Mouse (Mus musculus) bone marrow macrophage, adult 2 months (primary cell): ENCODE results near the gene Vcl. TPM values are rescaled to one million over a fixed set of nuclear protein-coding genes. Genes with fewer than 3 reads are reported as not detected.

ENCODE experiments used
- H3K27ac ChIP-seq: 2 replicates; pipeline ENCODE4 v1.5.1; 2012; ENCODE audit warnings: low read depth, low read length; ENCODE audit not compliant: insufficient read depth
- H3K4me1 ChIP-seq: 2 replicates; pipeline ENCODE4 v1.6.1; 2012; ENCODE audit warnings: low read length; ENCODE audit not compliant: control insufficient read depth, insufficient read depth
- H3K4me3 ChIP-seq: 2 replicates; pipeline ENCODE4 v1.5.1; 2012; ENCODE audit warnings: mild to moderate bottlenecking, low read length, moderate library complexity; ENCODE audit not compliant: insufficient read depth
- CTCF ChIP-seq: IDR thresholded peaks from 2 replicates; pipeline ENCODE4 v1.5.1; 2012; ENCODE audit warnings: low read depth, mild to moderate bottlenecking, low read length, moderate library complexity
- POLR2A ChIP-seq: IDR thresholded peaks from 2 replicates; pipeline ENCODE4 v1.6.1; 2012; ENCODE audit warnings: mild to moderate bottlenecking, low read depth, low read length, borderline replicate concordance
- polyA plus RNA-seq: library from polyadenylated mRNA; stranded (reverse); fragments of >200 nt; gene quantifications from 2 replicates; pipeline ENCODE4 v1.2.4, GENCODE M21; 2012; ENCODE audit not compliant: missing spikeins, insufficient read depth, insufficient read length

Gene Vcl
- polyA plus RNA-seq, 1 experiment, result 13.2 TPM

GRCm38 (mm10) chr14:21075751-21076500, 146.7 kb downstream of the Vcl start:
- peaks cover 21% of the 10 kb centered on the region for H3K4me1 ChIP-seq
- H3K27ac ChIP-seq, result peak overlapping the region; percentile 50
- TF ChIP-seq POLR2A (0 out of 2 replicates have a peak, but pooled peaks have one; percentile 75), CTCF (no peak)
- peak overlapping the region; percentile 89 for H3K4me3 ChIP-seq

GRCm38 (mm10) chr14:21076501-21077194, 147.4 kb downstream of the Vcl start:
- no peak overlapping the region for H3K27ac ChIP-seq
- no peak for TF ChIP-seq CTCF
- H3K4me1 ChIP-seq, result peaks cover 22% of the 10 kb centered on the region
- H3K4me3 ChIP-seq, result peak overlapping the region; percentile 89

- no peak for TF ChIP-seq POLR2A
- TF ChIP-seq CTCF, result no peak
- no peak overlapping the region for H3K4me3 ChIP-seq
- H3K27ac ChIP-seq, result no peak overlapping the region
- peaks cover 23% of the 10 kb centered on the region for H3K4me1 ChIP-seq
Observed at GRCm38 (mm10) chr14:21077939-21078338, 148.7 kb downstream of the Vcl start.

- TF ChIP-seq POLR2A (no peak), CTCF (no peak)
- H3K27ac ChIP-seq, result no peak overlapping the region
- H3K4me1 ChIP-seq, result peaks cover 23% of the 10 kb centered on the region
- no peak overlapping the region for H3K4me3 ChIP-seq
Observed at GRCm38 (mm10) chr14:21078511-21078910, 149.3 kb downstream of the Vcl start.

- Histone ChIP-seq H3K4me1 (peaks cover 15% of the 10 kb centered on the region), H3K4me3 (no peak overlapping the region), H3K27ac (no peak overlapping the region)
- no peak for TF ChIP-seq POLR2A
- TF ChIP-seq CTCF, result no peak
Observed at GRCm38 (mm10) chr14:21082823-21083222, 153.6 kb downstream of the Vcl start.

Other genes starting within 250 kb of the Vcl start
- 18.5 and 19.0 TPM in 2 replicates for gene Fut11, start 234.4 kb upstream of the Vcl start, polyA plus RNA-seq
- 70.7 and 91.5 TPM in 2 replicates for gene Chchd1, start 226.4 kb upstream of the Vcl start, polyA plus RNA-seq
- gene Zswim8, start 221.8 kb upstream of the Vcl start, polyA plus RNA-seq, result 85.9 and 94.2 TPM in 2 replicates
- gene Ndst2, start 194.8 kb upstream of the Vcl start, polyA plus RNA-seq, result 60.1 and 63.9 TPM in 2 replicates
- gene Camk2g, start 135.3 kb upstream of the Vcl start, polyA plus RNA-seq, result 18.2 and 24.6 TPM in 2 replicates
- 16.7 and 18.6 TPM in 2 replicates for gene Plau, start 92.7 kb upstream of the Vcl start, polyA plus RNA-seq
- 37.8 and 38.3 TPM in 2 replicates for gene Ap3m1, start 123.1 kb downstream of the Vcl start, polyA plus RNA-seq
- gene Adk, start 123.2 kb downstream of the Vcl start, polyA plus RNA-seq, result 24.2 and 26.6 TPM in 2 replicates